Mouse (Mus musculus): ENCODE measurements around the gene Jak1.

The Jak1 gene

DNA sequence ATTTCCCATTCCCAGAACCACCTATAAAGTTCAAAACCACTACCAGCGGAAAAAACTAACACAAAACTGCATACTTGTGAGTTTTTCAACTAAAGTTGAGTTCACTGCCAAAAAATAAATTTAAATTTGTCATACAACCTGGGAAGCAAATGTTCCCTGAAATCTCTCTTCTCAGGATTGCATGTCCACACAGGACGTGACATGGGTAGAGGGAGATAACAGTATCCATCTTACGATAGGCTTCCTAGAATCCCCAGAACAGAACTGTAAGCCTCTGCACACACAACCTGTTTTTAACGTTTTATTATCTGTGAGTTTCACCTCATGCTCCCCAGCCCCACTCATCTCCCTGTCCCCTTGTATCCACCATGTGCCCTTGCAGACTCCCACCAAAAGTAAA, 26.5 kb downstream of the Jak1 start:
- DNase-seq (ENCODE audit: low spot score), result no peak

DNA sequence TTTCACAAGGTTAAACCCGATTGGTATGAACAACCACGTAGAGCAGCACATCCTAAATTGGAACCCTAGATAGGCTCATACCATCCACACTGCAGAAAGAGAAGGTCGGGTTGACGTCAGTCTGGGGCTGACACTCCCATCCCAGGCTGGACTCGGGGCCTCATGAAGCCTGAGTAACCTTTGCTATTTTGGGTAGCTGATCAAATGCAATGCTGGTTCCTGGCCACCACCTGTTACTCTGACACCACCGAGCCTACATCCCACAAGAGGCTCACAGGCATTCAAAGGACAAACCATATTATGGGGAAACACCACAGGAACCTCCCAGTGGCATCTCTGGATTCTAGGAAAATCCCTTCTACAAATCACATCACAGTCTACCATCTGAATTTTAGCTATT, 28.3 kb downstream of the Jak1 start:
- DNase-seq (ENCODE audit: low spot score), result no peak

DNA sequence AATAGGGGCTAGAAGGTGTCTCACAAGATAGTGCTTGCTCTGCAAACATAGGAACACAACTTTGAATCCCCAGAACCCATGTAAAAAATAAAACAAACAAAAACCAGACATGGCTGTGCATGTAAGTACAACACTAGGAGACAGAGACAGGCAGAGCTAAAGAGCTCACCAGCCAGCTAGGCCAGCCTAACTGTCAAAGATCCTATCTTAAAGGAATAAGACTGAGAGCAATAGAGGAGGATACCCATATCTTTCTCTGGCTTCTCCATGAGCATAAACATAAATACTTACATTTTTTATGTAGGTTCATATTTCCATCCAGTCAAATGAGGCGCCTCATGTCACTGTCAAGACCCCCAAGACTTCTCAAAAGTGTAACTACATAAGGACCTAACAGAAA, 29.1 kb downstream of the Jak1 start:
- DNase-seq (ENCODE audit: low spot score), result no peak

DNA sequence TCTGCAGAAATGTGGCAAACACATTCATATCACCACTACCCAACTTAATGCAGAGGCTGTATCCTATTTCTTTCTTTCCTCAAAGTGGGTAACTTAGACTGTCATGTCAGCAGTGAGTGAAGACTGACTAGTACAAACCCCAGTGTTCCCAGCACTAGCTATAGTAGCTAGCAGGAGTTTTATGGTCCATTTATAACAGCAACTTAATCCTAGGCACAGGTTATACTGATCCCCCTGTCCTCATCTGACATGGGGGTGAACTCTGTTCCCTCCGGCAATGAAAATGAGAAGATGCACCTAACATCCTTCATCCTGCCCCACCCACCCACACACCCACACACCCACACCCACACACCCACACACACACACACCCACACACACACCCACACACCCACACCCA, 30.3 kb downstream of the Jak1 start:
- DNase-seq (ENCODE audit: low spot score), result no peak

DNA sequence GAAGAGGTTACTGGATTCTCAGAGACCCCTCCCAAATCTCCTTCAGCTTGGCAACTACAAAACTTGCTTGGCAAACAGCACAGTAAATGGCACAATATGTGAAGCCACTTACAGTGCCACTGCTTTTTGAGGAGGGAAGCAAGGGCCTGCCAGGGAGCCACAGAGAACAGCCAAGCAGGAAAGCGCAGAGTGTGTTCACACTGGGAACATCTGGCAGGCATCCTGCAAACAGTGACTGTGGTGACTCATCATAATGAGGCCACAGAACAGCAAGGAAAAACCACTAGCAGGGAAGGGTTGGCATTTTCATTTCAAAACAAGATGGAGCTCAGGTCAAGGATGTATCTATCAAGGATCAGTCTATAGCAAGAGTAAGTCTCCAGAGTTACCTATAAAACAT, 30.8 kb downstream of the Jak1 start:
- DNase-seq (ENCODE audit: low spot score), result peak; percentile 38

DNA sequence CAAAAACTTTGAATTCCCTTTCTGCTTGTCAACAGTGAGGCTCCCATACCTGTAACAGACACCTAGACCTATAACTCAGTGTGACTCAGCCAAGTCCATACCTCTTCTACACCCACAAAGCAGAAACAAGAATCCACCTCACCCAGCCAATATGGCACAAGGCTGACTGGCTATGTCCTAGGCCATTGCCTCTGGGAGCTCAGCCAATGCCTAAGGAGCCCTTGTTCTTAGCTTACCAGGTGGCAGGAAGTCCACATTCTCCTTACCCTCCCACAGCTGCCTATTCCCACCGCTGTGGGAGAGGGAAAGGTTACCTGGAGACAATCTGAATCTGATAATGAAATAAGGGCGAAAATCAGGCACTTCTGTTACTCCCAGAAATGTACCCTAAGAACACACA, 34.5 kb downstream of the Jak1 start:
- DNase-seq (ENCODE audit: low spot score), result no peak

DNA sequence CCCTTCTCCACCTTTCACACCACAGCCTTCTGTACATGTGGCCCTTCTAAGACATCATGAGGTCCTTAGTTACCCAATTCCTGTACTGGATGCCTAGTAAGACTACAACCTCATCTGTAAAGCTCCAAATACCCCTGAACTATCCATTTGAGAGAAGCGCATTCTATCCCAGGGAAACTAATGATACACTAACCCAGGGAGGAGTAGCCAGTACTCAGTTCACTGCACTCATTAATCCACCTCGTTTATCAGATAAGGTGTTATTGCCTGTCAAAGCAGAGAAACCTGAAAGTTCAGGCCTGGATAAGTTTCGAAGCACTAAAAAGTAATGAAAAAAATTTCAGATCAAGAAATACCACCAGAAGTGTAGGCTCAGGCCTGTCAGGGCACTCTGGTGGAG, 37.7 kb downstream of the Jak1 start:
- DNase-seq (ENCODE audit: low spot score), result no peak

DNA sequence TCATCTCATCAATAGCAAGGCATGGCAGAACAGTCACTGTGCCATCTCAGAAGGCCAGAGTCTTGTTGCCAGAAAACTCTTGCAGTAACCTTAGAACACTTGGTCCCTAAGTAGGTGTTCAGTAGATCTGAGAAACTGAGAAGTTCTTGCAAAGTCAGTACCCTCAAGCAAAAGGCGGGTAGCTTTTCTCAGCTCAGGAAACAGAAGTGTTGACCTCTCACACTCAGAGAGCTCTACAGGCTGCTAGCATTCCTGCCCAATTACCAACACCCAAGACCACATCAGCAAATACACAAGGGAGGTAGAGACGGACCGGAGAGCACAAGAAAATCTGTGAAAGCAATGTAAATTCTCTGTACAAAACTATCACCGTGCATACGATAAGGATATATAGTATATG, 39.1 kb downstream of the Jak1 start:
- no peak for DNase-seq (ENCODE audit: low spot score)

DNA sequence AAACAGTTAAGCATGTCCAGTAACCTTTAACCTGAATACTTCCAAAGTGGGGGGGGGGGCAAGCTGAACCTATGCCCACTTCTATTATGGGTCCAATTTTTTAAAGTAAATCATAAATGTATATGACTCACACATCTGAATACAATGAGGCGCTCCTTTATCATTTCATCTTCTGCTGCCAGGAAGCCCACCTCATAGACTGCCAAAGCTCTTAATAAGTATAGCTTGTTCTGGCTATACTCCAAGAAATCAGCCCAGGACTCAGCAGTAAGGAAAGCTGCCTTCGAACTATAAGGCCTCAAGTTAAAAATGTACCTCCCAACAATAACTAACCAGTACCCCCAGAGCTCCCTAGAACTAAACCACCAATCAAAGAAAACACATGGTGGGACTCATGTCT, 44.1 kb downstream of the Jak1 start:
- no peak for DNase-seq (ENCODE audit: low spot score)

DNA sequence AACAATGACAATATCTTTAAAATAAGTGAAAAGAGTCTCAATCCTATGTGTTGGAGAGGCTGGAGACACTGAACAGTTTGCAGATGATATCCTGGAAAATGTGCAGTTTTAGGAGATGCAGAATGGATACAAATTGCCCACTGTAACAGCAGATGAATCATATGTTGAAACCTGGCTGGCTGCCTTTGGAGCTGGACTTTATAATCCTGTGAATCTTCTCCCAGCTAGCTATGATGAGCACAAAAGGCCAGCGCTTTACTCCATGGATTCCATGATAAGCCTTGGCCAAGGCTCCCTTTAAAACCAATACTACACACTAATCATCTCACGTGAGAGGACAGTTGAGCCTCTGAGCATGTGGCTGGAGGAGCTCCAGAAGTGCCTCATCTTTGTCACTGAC, 45.2 kb downstream of the Jak1 start:
- no peak for DNase-seq (ENCODE audit: low spot score)

DNA sequence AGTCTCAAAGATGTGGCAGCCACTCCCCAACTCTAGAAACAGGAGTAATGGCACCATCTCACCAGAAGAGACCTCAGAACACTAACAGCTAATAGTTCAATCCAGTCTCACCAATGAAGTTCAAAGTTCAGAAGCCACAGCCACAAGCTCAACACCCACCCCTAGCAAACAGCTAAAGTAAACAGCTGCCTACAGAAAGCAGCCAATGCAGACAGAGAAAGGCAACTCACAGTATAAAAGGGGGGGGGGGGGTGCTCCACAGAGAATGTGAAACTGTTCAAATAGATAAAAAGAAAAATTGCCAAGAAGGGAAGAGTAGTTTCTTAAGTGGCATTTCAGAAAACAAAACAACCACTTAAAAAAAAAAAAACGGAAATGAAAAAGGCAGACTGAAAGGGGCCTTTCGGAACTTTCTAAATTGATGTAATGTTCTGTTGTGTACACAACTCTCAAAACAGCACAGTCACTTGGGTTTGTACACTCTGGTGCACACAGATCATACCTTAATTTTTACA, 48.0 kb downstream of the Jak1 start:
- DNase-seq (ENCODE audit: low spot score), result no peak

DNA sequence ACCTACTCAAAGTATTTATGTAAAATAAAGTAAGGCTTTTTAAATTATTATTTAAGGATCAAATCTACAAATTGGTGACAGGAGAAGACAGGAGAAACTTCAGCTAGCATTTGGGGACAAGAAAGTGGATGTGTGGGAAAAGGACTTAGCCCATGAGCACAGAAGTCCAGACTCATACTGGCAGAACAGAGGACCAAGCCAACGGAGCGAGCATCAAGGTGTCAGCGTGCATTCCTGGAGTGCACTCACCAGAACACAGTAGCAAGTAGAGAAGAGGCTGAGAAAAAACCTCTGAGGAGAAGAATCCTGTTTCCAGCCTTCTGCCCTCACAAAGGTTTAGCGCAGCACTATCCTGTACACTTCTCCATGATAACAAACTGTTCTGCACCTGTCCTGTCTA, 48.8 kb downstream of the Jak1 start:
- no peak for DNase-seq (ENCODE audit: low spot score)

DNA sequence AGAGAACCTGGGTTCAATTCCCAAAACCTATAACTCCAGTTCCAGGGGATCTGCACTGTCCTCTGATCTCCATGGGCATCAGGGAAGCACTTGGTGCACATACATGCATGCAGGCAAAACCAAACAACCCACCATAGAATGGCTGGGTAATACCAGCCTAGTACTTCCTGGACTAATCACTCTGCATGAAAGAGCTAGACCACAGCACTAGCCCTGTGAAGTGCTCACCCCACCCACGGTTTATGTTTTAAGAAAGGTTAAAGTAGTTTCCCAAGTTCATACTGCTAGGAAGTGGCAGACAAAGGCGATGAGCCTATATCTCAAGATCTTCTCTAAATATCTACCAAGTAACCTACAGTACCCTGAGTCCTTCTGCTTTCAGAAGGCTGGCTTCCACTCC, 51.6 kb downstream of the Jak1 start:
- no peak for DNase-seq (ENCODE audit: low spot score)

DNA sequence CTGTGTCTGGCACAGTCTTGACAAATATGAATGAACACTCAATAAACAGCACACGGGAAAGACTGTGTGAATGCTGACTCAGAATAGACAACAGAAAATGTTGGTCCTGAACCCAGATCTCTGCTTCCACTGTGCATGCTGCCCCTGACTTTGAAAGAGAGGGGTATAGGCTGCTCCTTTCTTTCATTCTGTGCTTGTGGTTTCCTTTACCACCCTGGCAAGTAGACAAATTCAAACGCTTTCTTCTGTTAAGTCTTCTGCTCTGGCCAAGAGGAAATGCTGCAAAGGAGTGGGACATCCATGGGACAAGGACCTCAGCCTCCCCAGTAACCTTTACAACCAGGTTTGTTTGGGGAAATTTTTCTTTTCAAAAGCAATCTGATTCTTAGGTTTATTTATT, 57.6 kb downstream of the Jak1 start:
- no peak for DNase-seq (ENCODE audit: low spot score)

DNA sequence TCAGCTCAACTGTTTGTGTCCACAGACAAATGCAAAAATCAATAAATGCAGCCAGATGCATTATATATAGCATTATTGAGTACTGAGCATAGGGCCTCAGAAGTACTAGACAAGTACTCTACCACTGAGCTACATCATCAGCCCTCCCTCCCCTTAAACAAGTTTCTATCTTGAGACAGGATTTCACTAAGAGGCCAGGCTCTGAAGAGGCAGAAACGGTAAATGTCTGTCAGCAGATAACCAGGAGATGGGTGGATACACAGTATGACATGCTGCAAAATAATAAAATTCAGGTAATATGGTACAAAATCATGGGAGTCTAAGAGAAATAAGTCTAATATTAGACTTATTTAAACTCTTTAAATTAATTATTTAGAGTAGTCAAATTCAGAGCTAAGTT, 61.6 kb downstream of the Jak1 start:
- DNase-seq (ENCODE audit: low spot score), result no peak

DNA sequence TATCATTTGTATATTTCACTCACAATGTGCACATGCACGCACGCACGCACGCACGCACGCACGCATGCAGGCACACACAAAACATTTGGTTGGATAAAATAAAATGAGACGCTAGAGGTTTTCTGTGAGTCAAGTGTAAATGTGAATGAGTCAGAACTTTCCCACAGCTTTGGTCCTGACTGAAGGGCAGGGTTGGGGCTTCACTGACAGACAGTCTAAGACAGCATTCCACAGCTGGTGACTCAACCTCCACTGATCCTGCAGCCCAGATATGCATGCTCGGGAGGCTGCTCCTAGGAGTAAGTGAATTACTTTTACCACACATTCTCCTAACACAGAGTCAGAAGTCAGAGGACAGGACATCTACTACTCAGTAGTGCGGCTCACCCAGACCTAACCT, 62.5 kb downstream of the Jak1 start:
- no peak for DNase-seq (ENCODE audit: low spot score)

DNA sequence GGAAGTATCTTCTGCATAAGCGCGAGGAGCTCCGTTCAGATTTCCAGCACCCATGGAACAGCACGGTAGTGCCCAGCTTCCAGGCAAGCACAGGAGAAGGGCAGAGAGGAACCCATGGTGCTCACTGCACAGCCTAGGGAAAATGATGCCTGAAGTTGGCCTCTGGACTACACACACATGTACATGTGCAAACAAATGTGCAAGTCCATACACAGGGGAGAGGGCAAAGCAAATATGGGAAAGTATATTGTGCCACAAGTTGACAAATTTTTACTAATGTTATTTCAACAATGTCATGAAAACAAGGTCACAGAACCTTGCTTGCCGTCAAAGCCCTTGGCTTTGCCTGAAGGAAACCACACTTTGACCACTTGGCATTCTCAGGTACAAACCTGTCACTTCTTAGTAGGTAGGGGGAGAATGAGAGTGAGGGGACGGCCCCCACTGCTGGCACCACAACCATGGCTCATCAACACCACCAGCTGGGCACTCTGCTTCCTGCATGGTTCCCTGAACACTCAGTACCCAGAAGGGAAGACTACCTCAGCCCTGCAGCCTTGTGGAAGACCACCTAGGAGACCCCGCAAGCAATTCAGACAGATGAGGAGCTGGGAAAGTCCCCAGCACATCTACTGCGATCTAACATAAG, 65.5 kb downstream of the Jak1 start:
- no peak for DNase-seq (ENCODE audit: low spot score)

DNA sequence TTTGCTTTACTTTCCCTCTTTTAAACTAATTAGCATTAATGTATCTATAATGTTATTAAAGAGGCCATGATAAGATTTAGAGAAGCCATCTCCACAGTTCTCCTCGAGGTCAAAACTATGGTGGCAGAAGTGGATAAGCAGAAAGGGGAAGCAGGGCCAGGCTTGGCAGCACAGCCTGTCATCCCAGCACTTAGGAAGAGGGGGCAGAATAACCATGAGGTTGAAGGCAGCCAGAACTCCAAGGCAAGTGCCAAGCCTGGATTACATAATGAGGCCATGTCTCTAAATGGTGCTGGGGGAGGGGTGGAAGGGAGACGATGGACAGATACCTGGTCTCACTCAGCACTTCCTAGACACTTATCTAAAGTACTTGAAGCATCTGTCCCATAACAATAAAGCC, 66.7 kb downstream of the Jak1 start:
- DNase-seq (ENCODE audit: low spot score), result peak; percentile 14

DNA sequence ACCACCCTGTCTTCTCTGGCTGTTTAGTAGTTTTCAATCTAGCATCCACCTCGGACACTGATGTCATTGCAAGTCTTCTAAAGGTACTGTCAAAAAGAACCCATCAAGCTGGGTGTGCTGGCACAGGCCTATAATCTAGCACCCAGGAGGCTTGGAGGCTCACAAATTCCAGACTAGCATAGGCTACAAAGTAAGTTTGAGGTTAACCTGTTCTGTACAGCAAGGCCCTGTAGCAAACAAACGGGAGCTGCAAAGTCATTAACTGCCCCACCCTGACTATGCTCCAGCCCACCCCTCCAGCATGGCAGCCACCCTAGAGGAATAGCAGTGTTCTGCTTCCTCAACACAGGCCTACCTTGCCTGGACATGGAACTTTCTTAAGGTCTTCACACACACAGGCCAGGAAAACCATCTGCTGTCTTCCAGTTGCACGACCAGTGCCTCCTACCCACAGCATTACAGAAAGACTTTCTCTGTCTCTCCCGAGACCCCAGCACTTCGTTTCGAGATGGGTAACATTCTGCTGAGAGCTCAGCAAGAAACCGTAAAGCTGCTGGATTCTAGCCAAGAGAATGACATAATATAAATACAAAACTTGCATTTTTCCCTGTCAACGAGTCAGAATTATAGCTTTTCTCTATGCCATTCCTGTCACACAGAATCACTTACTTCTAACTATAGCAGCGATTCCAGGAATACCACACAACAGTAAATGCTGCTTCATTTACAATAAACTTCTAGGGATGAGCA, 67.5 kb downstream of the Jak1 start:
- DNase-seq (ENCODE audit: low spot score), result no peak

DNA sequence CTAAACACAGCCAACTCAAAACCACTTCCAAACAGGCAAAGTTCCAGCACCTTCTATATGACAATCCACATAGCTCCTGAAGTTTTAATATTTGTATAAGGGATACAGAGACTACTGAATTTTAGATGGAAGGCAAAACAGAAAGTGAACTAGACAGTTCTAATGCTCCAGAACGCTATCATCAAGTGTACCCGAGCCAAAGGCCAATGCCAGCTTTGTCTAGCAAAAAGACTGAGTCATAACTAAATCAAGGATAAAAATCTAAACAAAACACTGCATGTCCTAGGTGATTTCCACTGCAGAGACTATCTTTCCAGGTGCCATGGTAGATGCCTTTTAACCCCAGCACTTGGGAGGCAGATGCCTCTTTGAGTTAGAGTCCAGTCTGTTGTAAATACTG, 68.7 kb downstream of the Jak1 start:
- no peak for DNase-seq (ENCODE audit: low spot score)

DNA sequence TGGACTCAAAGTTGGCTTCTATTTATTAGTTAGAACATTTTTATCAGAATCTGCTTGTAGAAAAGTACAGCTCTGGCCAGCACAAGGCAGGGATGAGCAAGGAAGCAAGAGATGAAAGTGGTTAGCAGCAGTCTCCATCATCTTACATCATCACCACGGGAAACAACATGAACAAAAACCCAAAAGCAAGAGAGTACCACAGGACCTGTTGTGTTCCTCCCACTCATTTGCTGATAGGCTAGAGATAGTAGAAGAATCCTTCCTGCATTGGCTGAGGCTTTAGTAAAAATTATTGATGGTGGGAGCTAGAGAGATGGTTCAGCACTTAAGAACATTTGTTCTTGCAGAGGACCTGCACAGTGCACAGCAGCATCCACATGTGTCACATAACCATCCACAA, 70.9 kb downstream of the Jak1 start:
- no peak for DNase-seq (ENCODE audit: low spot score)

DNA sequence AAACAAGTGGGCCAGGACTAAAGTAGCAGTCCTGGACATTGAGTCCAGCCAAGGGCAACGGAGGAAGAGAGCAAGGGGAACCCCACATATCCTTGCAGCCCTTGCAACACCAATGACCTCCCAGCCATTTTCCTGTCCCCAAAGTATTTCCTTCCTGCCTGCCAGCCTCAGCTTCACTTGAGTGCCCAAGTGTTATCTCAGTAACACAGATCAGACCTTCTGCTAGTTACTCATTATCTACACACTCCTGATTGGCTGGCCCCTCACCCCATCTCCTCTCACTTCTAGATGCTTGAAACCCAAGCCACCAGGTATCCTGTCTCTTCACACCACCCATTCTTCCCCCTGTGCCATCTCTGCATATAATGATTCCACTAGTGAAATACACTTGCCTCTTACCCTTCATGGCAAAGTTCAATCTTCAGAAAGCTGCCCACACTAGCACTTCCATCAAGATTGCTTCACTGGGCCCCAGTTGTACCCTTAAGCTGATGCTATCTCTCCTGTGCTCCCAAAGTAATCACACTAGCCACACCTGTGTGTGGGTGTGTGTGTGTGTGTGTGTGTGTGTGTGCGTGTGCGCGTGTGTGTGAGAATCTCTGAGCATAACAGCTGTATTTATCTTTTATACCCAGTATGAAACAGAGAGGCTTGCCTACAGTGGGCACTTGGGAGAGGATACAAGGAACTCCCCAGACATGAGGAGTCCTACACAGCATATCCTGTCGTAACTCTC, 72.7 kb downstream of the Jak1 start:
- DNase-seq (ENCODE audit: low spot score), result no peak

DNA sequence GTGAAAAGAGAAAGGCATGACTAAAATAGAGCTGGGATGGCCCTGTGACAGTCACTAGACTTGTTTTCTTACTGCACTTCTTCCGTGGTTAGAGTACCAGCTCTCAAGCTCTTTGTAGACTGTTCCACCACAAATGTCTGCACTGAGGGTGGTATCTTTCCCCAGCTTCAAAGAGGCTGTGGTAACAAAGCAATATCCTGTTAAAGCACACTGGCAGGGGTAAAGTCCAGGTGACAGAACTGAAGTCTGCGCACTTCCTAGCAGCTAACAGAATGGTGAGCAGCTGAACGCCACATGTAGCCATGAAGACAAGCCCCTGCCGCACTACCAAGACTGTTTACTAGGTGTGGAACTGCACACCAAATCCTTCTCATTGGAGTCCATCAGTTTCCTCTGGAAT, 77.7 kb downstream of the Jak1 start:
- no peak for DNase-seq (ENCODE audit: low spot score)
